Mouse (Mus musculus): ENCODE data around the gene Tmpo. TPM values are rescaled to one million over a fixed set of nuclear protein-coding genes. Genes with fewer than 3 reads are reported as not detected.

Tmpo gene
- polyA plus RNA-seq, 1 experiment from 2014 or later, result 209 TPM

DNA sequence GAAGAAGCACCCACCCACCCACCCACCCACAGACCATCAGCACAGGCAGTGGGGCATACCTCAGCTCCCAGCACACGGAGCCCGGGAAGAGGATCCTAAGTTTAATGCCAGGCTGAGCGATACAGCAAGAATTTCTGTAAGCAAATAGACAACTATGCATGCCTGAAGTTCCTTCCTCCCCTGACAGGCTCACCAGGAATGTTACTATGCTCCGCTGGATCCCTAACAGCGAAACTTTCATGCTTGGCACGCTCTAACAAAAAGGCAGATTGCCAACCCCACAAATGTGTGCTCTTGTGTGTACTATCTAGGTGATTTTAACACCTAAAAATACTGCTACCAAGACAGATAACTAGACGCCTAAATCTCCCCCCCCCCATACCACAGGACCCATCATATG is 13.8 kb downstream of the Tmpo start:
- H3K9me3 ChIP-seq, result no peaks in the 10 kb centered on the region
- no peak for ATAC-seq
- no peaks in the 10 kb centered on the region for H3K27me3 ChIP-seq (replicated peaks)
- H3K36me3 ChIP-seq, result peaks cover 15% of the 10 kb centered on the region
- peaks cover 11% of the 10 kb centered on the region for H3K4me1 ChIP-seq (replicated peaks)
- no peak overlapping the region; the same call in 1 of the 2 replicates for H3K9ac ChIP-seq
- H3K27ac ChIP-seq, result 0 out of 2 replicates have a peak overlapping the region, but pooled peaks have one; percentile 5
- H3K4me3 ChIP-seq (replicated peaks), result peak overlapping the region; percentile 16
- WGBS, result 33% methylated on average over 7 of the region's 7 CpGs
- H3K4me2 ChIP-seq (replicated peaks), result peak overlapping the region; percentile 62

DNA sequence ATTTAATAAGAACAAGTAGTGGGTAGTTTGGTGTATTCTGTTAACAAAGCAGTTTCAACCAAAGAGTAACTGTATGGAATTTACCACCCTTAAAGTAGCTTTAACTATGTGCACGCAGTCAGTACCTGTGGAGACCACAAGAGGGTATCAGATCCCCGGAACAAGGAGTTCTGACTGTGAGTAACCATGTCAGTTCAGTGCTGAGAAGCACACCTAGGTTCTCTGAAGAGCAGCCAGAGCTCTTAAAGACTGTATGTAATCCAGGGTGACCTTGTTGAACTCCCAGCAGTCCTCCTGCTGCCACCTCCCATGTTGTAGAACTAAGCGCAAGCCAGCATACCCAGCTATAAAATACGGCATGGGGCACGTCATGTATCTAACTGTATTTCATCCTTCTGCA is 14.2 kb downstream of the Tmpo start:
- WGBS, result 44% methylated on average over 5 of the region's 5 CpGs
- H3K4me3 ChIP-seq (replicated peaks), result peak overlapping the region; percentile 16; the same call in 1 of the 2 replicates
- H3K27me3 ChIP-seq (replicated peaks), result no peaks in the 10 kb centered on the region
- ATAC-seq, result peak; percentile 4; the same call in 1 of the 2 replicates
- peaks cover 19% of the 10 kb centered on the region for H3K36me3 ChIP-seq
- H3K9me3 ChIP-seq, result no peaks in the 10 kb centered on the region
- peaks cover 11% of the 10 kb centered on the region for H3K4me1 ChIP-seq (replicated peaks)
- peak overlapping the region; percentile 62 for H3K4me2 ChIP-seq (replicated peaks)
- no peak overlapping the region for H3K27ac ChIP-seq
- H3K9ac ChIP-seq, result no peak overlapping the region

DNA sequence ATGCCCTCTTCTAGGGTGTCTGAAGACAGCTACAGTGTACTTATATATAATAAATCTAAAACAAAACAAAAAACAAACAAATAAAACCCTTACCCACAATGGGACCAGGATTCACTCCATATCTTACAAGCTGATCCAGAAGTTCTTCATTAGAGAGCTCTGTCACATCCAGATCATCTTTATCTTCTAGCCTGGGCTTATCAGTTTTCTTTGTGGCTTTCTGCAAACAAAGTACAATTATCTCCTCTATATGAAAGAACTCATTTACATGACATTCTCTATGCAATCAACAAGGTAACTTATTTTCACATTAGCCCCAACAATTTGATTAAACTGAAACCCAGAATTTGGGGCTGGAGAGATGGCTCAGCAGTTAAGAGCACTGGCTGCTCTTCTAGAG is 15.3 kb downstream of the Tmpo start:
- H3K36me3 ChIP-seq, result peaks cover 24% of the 10 kb centered on the region
- peaks cover 11% of the 10 kb centered on the region for H3K4me1 ChIP-seq (replicated peaks)
- no peak overlapping the region for H3K4me3 ChIP-seq (replicated peaks)
- H3K9ac ChIP-seq, result no peak overlapping the region
- H3K27me3 ChIP-seq (replicated peaks), result no peaks in the 10 kb centered on the region
- H3K27ac ChIP-seq, result no peak overlapping the region
- no peak overlapping the region for H3K4me2 ChIP-seq (replicated peaks)
- H3K9me3 ChIP-seq, result no peaks in the 10 kb centered on the region
- ATAC-seq, result no peak

DNA sequence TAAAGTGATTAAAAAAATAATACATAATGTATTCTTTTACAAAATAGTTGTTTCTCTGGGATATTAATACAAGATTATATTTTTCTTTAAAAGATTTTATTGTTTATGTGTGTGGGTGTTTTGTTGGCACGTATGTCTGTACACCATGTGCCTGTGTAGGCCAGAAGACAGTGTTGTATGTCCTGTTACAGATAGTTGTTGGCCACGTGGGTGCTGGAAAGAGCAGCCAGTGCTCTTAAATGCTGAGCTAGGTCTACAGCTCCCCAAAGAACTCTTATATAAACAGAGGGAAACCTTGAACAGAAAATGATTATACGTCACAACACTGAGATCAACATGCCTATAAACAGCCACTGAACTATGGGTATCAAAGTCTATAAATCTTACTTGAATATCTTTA is 16.6 kb downstream of the Tmpo start:
- H3K4me1 ChIP-seq (replicated peaks), result peaks cover 11% of the 10 kb centered on the region
- no peak for ATAC-seq
- peaks cover 30% of the 10 kb centered on the region for H3K36me3 ChIP-seq
- H3K27me3 ChIP-seq (replicated peaks), result no peaks in the 10 kb centered on the region
- no peak overlapping the region for H3K9ac ChIP-seq
- no peak overlapping the region for H3K4me2 ChIP-seq (replicated peaks)
- 77% methylated on average over 3 of the region's 3 CpGs for WGBS
- no peak overlapping the region for H3K27ac ChIP-seq
- H3K4me3 ChIP-seq (replicated peaks), result no peak overlapping the region
- no peaks in the 10 kb centered on the region for H3K9me3 ChIP-seq

DNA sequence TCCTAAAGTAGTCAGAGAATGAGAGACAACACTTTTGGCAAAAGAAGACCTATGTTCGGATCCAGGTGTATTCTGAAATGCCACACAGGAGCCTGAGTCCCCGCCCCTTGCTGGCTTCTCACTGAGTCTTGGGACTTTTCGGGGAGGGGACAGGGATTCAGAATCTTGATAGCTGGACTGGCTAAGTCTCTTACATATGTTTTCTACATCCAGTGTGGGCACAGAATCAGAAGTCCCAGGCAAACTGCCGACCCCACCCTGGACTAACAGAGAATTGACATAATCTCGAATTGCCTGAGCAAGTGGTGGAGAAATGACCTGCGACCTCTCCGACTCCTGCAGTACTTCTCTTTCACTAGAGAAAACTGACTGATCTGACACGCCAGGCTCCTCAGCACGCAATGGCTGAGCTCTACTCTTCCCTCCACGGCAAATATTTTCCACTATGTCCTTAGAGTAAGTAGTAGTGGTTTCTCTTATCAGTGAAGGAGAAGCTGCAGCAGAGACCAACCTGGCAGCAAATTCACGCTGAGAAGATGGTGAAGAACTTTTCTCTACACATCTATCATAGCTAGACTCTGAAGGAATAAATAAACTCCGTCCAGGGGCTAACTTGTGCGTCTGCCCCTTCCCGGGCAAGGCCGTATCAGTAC is 18.5 kb downstream of the Tmpo start:
- H3K36me3 ChIP-seq, result peaks cover 33% of the 10 kb centered on the region
- H3K27ac ChIP-seq, result no peak overlapping the region
- peaks cover 6% of the 10 kb centered on the region for H3K4me1 ChIP-seq (replicated peaks)
- no peak for ATAC-seq
- H3K9me3 ChIP-seq, result no peaks in the 10 kb centered on the region
- H3K9ac ChIP-seq, result no peak overlapping the region
- H3K4me2 ChIP-seq (replicated peaks), result no peak overlapping the region
- no peaks in the 10 kb centered on the region for H3K27me3 ChIP-seq (replicated peaks)
- H3K4me3 ChIP-seq (replicated peaks), result no peak overlapping the region
- 86% methylated on average over 15 of the region's 15 CpGs for WGBS

DNA sequence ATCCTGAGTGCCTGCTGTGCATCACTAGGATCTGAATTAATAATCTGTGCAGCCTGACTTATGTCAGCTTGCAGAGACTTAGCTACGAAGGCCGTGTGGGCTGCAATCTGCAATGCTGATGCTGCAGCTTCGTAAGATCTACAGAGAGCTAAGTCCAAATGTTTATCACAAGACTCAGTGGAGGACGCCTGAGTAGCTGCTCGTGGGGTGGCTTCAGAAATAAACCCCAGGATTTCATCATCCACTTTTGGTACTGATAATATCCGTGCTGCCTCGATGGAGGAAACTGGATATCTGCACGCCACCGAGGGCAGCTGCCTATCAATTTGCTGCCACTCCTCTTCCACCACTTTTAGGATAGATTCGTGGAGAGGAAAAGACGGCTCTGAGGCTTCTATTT is 19.0 kb downstream of the Tmpo start:
- H3K4me3 ChIP-seq (replicated peaks), result no peak overlapping the region
- H3K4me2 ChIP-seq (replicated peaks), result no peak overlapping the region
- 75% methylated on average over 11 of the region's 11 CpGs for WGBS
- H3K4me1 ChIP-seq (replicated peaks), result peaks cover 2% of the 10 kb centered on the region
- no peak overlapping the region for H3K27ac ChIP-seq
- no peak overlapping the region for H3K9ac ChIP-seq
- peaks cover 33% of the 10 kb centered on the region for H3K36me3 ChIP-seq
- peak; percentile 54 for ATAC-seq
- H3K9me3 ChIP-seq, result no peaks in the 10 kb centered on the region
- no peaks in the 10 kb centered on the region for H3K27me3 ChIP-seq (replicated peaks)

DNA sequence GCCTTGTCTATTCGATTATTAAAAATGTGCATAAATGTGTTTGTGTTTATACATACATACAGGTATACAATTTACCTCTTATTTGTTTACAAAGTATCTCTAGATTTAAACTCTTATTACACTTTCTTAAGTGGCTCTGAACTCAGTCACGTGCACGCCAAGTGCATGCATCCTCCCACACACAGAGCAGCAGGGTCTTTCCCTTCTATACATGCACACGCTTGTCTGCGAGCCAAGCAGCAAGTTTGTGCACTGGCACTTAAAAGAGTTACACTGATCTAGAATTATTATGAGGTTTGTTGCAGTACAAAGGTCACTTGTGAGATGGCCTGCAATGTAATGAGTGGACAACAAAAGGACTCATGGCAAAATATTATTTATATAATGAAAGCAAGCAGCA is 20.1 kb downstream of the Tmpo start:
- peaks cover 33% of the 10 kb centered on the region for H3K36me3 ChIP-seq
- H3K27ac ChIP-seq, result no peak overlapping the region
- no peaks in the 10 kb centered on the region for H3K9me3 ChIP-seq
- H3K4me2 ChIP-seq (replicated peaks), result no peak overlapping the region
- no peak overlapping the region for H3K9ac ChIP-seq
- WGBS, result 92% methylated on average over 5 of the region's 5 CpGs
- no peaks in the 10 kb centered on the region for H3K4me1 ChIP-seq (replicated peaks)
- ATAC-seq, result no peak
- no peaks in the 10 kb centered on the region for H3K27me3 ChIP-seq (replicated peaks)
- no peak overlapping the region for H3K4me3 ChIP-seq (replicated peaks)

DNA sequence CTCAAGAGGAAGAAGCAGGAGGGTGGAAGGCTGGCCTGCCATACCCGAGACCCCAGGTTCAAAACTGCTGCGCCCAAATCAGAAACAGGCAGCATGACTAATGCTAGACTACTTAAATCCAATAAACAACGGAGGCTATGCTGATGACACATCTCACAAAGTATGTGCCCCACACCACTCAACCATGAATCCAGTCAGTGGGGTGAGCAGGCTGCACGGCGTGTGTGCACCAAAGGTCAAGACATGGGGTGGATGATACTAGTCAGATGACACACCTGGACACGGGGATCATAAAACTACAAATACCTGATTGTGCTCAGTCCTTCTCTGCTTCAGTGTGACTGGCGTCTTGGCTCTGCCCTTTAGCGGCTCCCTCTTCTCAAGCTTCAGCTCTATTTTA is 22.7 kb downstream of the Tmpo start:
- Histone ChIP-seq H3K4me2 (replicated peaks) (no peak overlapping the region), H3K9ac (no peak overlapping the region), H3K36me3 (peaks cover 37% of the 10 kb centered on the region), H3K4me1 (replicated peaks) (no peaks in the 10 kb centered on the region; the same call in 1 of the 2 replicates), H3K27me3 (replicated peaks) (no peaks in the 10 kb centered on the region), H3K4me3 (replicated peaks) (no peak overlapping the region), H3K9me3 (no peaks in the 10 kb centered on the region), H3K27ac (no peak overlapping the region)
- 60% methylated on average over 8 of the region's 8 CpGs for WGBS
- peak; percentile 48 for ATAC-seq

DNA sequence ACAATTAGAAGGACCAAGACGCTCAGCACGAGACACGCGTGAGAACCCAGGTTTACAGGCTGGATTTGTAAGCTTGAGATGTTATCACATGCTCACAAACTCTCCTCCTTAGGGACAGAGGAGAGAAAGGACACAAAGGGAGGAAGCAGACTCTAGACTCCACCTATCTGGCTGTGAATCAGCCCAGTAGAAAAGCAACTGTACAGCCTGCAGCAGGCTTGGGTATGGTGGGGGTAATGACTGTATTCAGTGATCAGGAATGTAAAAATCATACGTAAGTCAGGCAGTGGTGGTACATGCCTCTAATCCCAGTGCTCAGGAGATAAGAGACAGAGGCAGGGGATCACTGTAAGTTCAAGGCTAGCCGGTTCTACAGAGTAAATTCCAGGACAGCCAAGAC is 24.8 kb downstream of the Tmpo start:
- WGBS, result 78% methylated on average over 6 of the region's 6 CpGs
- ATAC-seq, result no peak
- Histone ChIP-seq H3K27me3 (replicated peaks) (no peaks in the 10 kb centered on the region), H3K9ac (no peak overlapping the region), H3K4me1 (replicated peaks) (no peaks in the 10 kb centered on the region; the same call in 1 of the 2 replicates), H3K27ac (no peak overlapping the region), H3K36me3 (peaks cover 28% of the 10 kb centered on the region), H3K9me3 (no peaks in the 10 kb centered on the region), H3K4me2 (replicated peaks) (no peak overlapping the region), H3K4me3 (replicated peaks) (no peak overlapping the region)

DNA sequence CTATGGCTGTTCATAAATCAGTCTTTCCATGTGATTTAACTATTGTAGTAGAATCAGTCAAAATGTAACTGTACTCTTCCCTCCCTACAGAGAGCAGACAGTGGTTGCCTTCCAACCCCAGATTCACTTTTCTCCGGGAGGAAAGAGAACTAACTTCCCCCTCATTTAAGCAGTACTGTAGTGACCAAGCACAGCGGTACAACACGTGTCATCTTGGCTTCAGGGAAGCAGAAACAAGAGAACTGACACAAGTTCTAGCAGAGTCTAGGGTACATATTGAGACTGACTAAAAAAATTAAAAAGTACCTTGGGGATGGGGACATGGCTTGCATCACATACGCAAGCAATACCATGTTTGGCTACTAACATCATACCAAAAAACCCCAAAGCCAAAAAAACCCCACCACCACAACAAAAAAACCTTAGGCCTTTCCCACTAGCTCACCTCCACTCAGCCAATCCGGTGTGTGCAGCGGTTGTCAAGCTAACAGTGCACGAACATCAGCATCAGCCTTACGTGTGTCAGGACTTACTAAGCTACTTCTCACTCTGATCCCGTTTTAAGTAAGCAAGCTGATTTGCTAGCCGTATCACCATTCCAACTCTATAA is 27.1 kb downstream of the Tmpo start:
- peaks cover 32% of the 10 kb centered on the region for H3K36me3 ChIP-seq

DNA sequence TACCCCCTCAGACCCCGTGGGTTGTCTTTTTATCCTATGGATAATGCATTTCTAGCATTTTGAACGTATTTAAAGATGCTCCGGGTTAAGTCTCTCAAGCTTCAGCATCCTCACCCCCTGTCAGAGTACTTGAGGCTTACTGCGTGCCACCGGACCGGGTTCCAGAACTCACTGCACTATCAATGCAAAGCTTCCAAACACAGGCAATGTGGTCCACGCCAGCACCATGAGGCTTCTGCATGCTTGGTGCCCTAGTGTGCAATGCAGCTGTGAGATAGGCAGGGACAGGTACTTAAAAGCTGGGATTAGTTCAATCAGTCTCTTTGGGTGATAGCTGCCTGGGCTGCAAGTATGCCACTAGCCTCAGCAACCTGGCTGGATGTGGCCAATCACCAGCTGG is 35.7 kb downstream of the Tmpo start:
- no peaks in the 10 kb centered on the region for H3K27me3 ChIP-seq (replicated peaks)
- 96% methylated on average over 7 of the region's 7 CpGs for WGBS
- H3K4me3 ChIP-seq (replicated peaks), result no peak overlapping the region
- H3K27ac ChIP-seq, result no peak overlapping the region
- no peak overlapping the region for H3K4me2 ChIP-seq (replicated peaks)
- peaks cover 27% of the 10 kb centered on the region for H3K36me3 ChIP-seq
- H3K9me3 ChIP-seq, result no peaks in the 10 kb centered on the region
- H3K9ac ChIP-seq, result no peak overlapping the region
- no peak for ATAC-seq
- no peaks in the 10 kb centered on the region for H3K4me1 ChIP-seq (replicated peaks)

More for the DNA sequence above, 27.1 kb downstream of the Tmpo start:
- no peak overlapping the region for H3K4me3 ChIP-seq (replicated peaks)
- H3K9ac ChIP-seq, result no peak overlapping the region
- H3K27me3 ChIP-seq (replicated peaks), result no peaks in the 10 kb centered on the region
- 89% methylated on average over 10 of the region's 10 CpGs for WGBS
- H3K4me2 ChIP-seq (replicated peaks), result no peak overlapping the region
- no peak overlapping the region for H3K27ac ChIP-seq
- no peak for ATAC-seq
- H3K4me1 ChIP-seq (replicated peaks), result no peaks in the 10 kb centered on the region; the same call in 1 of the 2 replicates
- no peaks in the 10 kb centered on the region for H3K9me3 ChIP-seq

DNA sequence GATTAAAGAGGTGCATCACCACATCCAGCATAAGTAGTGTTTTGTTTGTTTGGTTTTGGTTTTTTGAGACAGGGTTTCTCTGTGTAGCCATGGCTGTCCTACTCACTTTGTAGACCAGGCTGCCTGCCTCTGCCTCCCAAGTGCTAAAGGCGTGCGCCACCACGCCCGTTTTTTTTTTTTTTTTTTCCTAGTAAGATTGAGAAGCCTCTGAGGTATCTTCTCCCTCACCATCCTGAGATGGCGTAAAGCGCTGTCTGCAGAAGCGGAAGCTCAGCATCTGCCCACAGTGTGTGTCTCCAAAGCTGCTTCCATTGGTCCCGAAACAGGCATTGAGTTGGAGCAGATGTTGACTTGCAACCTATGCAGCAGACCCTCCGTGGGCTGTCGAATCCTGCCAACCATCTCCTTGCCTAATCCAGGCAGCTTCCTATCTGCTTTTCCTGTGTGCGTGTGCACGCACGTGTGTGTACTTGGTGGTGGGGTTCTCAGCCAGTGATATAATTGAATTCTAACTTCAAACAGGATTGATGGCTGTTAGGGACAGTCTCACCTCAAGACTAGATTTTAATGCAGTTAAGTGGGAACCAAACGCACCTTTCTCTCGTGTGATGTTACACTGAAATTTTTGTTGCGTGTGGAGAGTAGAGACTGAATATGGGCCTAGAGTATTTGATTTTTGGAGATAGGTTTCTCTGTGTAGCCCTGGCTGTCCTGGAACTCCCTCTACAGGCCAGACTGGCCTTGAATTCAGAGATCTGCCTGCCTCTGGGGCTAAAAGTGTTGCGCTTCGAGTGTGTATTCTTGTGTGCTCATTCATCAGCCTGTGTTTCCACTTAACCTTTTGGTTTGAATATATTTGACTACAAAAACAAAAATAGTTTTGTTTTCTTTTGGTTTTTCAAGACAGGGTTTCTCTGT is 37.5 kb downstream of the Tmpo start:
- no peak overlapping the region for H3K4me2 ChIP-seq (replicated peaks)
- ATAC-seq, result no peak
- no peak overlapping the region for H3K9ac ChIP-seq

More for the DNA sequence above, 37.5 kb downstream of the Tmpo start:
- Histone ChIP-seq H3K9me3 (no peaks in the 10 kb centered on the region), H3K36me3 (peaks cover 19% of the 10 kb centered on the region), H3K4me3 (replicated peaks) (no peak overlapping the region), H3K27me3 (replicated peaks) (no peaks in the 10 kb centered on the region), H3K27ac (no peak overlapping the region), H3K4me1 (replicated peaks) (no peaks in the 10 kb centered on the region)
- 66% methylated on average over 18 of the region's 18 CpGs for WGBS
